11 mouse cellular contexts compared by ENCODE assay signal in the genomic region with DNA sequence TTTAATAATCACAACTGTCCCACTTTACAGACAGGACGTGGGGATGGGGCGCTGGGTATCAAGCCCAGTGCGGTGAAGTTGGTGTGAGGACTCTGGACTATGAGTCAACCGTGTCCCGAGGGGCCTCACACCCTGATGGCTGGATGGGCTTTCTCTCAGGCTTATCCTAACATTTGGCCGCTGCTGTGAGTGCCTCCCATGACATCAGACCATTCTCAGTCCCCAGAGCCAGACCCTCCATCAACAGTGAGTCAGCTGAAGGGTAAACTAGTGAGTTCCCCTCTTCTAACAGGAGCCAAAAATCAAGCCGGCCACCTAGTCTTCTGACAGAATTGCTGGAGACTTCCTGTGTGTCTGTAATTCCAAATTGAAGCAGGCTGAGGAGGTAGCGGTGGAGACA.
DNase-seq lines count a peak whose midpoint lies in the region; ATAC-seq lines count a peak whose summit lies in the region.
"Had no signal": no experiment of that assay in that cellular context is flagged by ENCODE, and none has a peak within 500 bp of the region (broad histone marks: within the 10 kb centered on the region; RNA-seq: fewer than 3 reads in every experiment).

No protein-coding gene starts in this region.

- no peak overlapping the region for H3K4me2 ChIP-seq in heart, embryonic 14.5 days (ENCODE audit: low read length)
- no peak overlapping the region for H3K4me2 ChIP-seq in liver, embryonic 12.5 days
- H3K4me2 ChIP-seq: liver, embryonic 15.5 days had no signal

- no peaks in the 10 kb centered on the region for H3K27me3 ChIP-seq in heart, embryonic 14.5 days (ENCODE audit: control insufficient read depth, insufficient read depth, low read length)
- no peaks in the 10 kb centered on the region; the same call in 1 of the 2 replicates for H3K27me3 ChIP-seq in liver, embryonic 12.5 days (replicated peaks)
- H3K27me3 ChIP-seq: liver, embryonic 15.5 days had no signal

- H3K9me3 ChIP-seq in heart, embryonic 14.5 days (ENCODE audit: control insufficient read depth, low read length) = no peaks in the 10 kb centered on the region
- H3K9me3 ChIP-seq in liver, embryonic 12.5 days (replicated peaks) = no peaks in the 10 kb centered on the region
- H3K9me3 ChIP-seq: liver, embryonic 15.5 days had no signal

- 41% methylated on average over 8 of the region's 8 CpGs for WGBS in heart, embryonic 14.5 days
- WGBS in liver, embryonic 12.5 days (ENCODE audit: insufficient replicate concordance) = 61% methylated on average over 8 of the region's 8 CpGs

- ATAC-seq in heart, embryonic 14.5 days (ENCODE audit: insufficient number of reproducible peaks, insufficient read depth, low FRiP score, low read depth) = peak; percentile 77
- no peak for ATAC-seq in liver, embryonic 12.5 days
- ATAC-seq: forebrain, embryonic 14.5 days; hindbrain, postnatal 0 days had no signal

- DNase-seq in adrenal gland, postnatal 14 days = peak; percentile 41
- DNase-seq in adrenal gland, postnatal 4 days (ENCODE audit: low spot score in 2 of 2) = no peak
- peak; percentile 63 to 72 for DNase-seq in gastrocnemius, adult 8-10 months (ENCODE audit: low spot score in 2 of 2)
- no peak for DNase-seq in layer of hippocampus, adult 9-11 months
- no peak for DNase-seq in left cerebral cortex, adult 8-10 months (ENCODE audit: low spot score in 2 of 2)
- DNase-seq in frontal cortex, postnatal 36 days (ENCODE audit: low spot score in 2 of 2) = no peak

- H3K27ac ChIP-seq in heart, embryonic 14.5 days (replicated peaks in 1 of 2; ENCODE audit: control insufficient read depth in 1 of 2, insufficient read depth in 1 of 2, low read depth in 2 of 2, low read length in 2 of 2) = peak overlapping the region; percentile 56 to 66
- peak overlapping the region; percentile 36; the same call in 1 of the 2 replicates for H3K27ac ChIP-seq in liver, embryonic 12.5 days
- H3K27ac ChIP-seq: hindbrain, postnatal 0 days; liver, embryonic 15.5 days had no signal

- H3K4me1 ChIP-seq in heart, embryonic 14.5 days (ENCODE audit: control insufficient read depth in 2 of 2, insufficient read depth in 2 of 2, low read length in 2 of 2) = peaks cover 3 to 7% of the 10 kb centered on the region in 2 experiments; a peak in 1 of 4 replicates
- peaks cover 3% of the 10 kb centered on the region for H3K4me1 ChIP-seq in liver, embryonic 12.5 days

- no peaks in the 10 kb centered on the region for H3K36me3 ChIP-seq in heart, embryonic 14.5 days (ENCODE audit: control insufficient read depth, insufficient read depth, low read length)
- H3K36me3 ChIP-seq in liver, embryonic 12.5 days = no peaks in the 10 kb centered on the region
- H3K36me3 ChIP-seq: liver, embryonic 15.5 days had no signal

- H3K9ac ChIP-seq in heart, embryonic 14.5 days (ENCODE audit: low read length) = no peak overlapping the region
- H3K9ac ChIP-seq in liver, embryonic 12.5 days = no peak overlapping the region
- H3K9ac ChIP-seq: liver, embryonic 15.5 days had no signal

- H3K4me3 ChIP-seq in heart, embryonic 14.5 days (ENCODE audit: control insufficient read depth in 1 of 2, insufficient read depth in 1 of 2, low read depth in 1 of 2, low read length in 2 of 2) = no peak overlapping the region
- H3K4me3 ChIP-seq in liver, embryonic 12.5 days = no peak overlapping the region
- H3K4me3 ChIP-seq: liver, embryonic 15.5 days had no signal

Comparison
In these comparisons a context has a peak if more than half of its experiments do, and no peak if none do; other contexts are left out.
1. DNase-seq: peak in adrenal gland, postnatal 14 days (single experiment) and gastrocnemius, adult 8-10 months (2 of 2); none in adrenal gland, postnatal 4 days (0 of 2), layer of hippocampus, adult 9-11 months (single experiment), left cerebral cortex, adult 8-10 months (0 of 2) and frontal cortex, postnatal 36 days (0 of 2).